Mouse (Mus musculus) thymus, postnatal 36 days (tissue): Measurements from ENCODE around the gene Vstm2l.

Experiments
- DNase-seq, 2 experiments: peaks; one replicate each; pipeline ENCODE4 v3.0.0; 2022; ENCODE audit warnings: mixed read lengths in 2 of 2

The Vstm2l gene

DNA sequence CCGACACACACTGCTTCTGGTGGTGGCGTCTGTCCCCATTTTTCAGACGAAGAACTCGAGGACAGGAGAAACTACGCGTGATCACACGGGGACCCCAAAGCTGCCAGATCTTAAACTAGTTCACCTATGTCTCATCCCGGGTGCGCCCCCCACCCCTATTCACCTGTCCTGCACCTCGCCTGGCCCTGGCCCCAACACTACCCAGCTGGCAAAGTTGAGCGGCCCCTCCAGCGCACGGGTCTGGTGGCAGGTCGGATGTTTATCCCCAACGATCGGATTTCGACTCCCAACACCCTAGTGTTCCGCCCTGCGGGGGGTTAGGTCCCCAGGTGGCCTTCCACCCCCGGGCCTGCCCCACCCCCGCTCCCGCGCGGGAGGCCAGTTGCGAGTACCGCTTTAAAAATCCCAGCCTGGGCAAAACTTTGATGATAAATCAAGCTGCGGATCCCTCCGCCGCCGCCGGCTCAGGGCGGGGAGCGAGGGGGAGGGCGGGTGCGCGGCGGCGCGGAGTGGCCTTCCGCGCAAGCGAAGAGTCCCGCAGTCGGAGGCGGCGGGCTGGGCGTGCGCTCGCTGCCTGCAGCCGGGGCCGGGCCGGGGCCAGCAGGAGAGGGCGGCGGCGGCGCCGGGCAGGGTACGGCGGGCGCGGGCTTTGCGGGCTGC is at the start of gene Vstm2l:
Gene Vstm2l (plus strand): TSS at position 549 of the 660 bp plus-strand sequence.
- DNase-seq: peak in 1 of 2 experiments; percentile 8

DNA sequence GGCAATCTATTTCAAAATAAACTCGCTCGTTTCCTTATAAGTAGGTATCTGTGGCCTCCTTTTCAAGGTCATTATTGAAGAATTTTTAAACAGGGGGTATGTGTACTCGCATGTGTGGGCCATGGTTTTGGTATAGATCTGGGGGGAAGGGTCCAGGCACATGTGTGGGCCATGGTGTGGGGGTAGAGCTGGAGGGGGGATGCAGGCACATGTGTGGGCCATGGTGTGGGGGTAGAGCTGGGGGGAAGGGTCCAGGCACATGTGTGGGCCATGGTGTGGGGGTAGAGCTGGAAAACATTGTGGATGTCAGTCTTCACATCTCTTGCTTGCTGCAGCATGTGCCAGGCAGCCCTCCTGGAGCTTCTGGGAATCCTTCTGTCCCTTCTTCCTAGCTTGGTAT is 47.3 kb upstream of the Vstm2l start:
- no peak for DNase-seq

- no peak for DNase-seq
Observed at GRCm38 (mm10) chr2:157870247-157870646, 44.2 kb upstream of the Vstm2l start.

DNA sequence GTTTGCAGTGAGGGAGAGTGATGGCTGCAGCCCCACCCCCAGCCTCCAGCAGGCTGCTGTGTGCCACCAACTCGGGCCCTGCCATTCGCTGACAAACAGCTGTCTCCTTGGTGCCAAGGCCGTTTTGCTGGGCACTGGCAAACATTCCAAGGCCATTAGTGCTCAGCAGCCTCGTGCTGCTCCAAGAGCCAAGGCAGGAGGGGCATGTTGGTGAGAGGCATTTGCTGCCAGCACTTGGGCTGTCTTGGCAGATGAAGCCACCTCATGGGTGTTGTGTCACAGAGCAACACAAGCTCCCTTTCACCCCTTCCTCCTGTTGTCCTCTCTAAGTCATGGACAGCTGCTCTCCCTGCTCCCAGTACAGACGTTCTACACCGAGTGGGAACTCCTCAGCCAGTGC is 41.2 kb upstream of the Vstm2l start:
- DNase-seq: no peak

- DNase-seq: no peak
Observed at GRCm38 (mm10) chr2:157873691-157874090, 40.8 kb upstream of the Vstm2l start.

DNA sequence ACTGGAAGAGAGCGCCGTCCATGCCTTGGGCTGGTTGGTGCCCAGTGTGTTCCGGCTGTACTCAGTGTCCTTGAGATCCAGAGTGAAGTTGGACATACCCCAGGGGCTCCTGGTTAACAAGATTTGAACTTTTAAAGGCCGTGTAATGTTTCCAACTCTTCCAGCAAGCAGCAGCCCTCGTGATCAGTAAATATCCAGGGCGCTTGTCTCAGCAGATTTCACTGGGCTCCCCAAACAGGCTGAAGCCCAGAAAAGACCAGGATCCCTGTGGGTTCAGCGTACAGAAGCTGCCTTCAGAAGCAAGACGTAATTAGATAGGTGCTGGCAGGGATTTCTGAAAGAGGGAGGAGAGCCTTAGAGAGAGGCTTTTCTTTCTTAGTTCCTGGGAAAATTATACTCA is 39.3 kb upstream of the Vstm2l start:
- DNase-seq: no peak

GRCm38 (mm10) chr2:157877394-157877793 is 37.1 kb upstream of the Vstm2l start:
- no peak for DNase-seq

DNA sequence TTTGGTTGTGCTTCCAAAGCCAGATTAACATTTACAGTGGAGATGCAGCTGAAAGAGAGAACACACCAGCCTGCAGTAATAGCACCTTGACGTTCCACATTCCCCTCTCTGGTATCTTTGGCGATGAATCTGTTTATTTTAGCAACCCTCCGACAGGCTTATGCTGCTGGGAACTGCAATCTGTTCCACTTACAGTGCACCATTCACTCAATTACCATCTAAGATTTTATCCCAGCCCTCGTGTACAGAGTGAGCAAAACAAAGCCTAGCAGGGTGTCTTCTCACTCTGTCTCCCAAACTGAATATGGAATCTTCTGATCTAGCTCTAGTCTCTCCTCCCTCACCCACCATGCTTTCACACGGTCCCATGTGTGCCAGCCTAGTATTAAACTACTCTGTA is 36.5 kb upstream of the Vstm2l start:
- no peak for DNase-seq

DNA sequence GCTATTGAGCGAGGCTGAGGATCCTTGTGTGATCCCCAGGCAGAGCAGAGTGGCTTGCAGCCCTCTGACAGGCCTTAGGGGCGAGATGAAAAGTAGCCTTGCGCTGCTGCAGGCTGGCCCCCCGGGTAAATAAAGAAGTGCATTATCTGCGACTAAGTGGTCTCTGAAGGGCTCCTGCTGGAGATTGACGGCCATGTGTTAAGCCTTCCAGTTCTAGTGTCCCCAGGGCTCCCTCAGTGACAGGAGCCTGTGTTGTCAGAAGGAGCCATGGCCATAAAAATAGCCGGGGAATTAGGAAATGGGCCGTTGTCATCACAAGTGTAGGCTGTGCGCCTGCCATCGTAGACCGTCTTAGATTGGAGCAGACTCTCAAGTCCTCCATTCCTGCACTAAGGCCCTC is 32.5 kb upstream of the Vstm2l start:
- DNase-seq: no peak

DNA sequence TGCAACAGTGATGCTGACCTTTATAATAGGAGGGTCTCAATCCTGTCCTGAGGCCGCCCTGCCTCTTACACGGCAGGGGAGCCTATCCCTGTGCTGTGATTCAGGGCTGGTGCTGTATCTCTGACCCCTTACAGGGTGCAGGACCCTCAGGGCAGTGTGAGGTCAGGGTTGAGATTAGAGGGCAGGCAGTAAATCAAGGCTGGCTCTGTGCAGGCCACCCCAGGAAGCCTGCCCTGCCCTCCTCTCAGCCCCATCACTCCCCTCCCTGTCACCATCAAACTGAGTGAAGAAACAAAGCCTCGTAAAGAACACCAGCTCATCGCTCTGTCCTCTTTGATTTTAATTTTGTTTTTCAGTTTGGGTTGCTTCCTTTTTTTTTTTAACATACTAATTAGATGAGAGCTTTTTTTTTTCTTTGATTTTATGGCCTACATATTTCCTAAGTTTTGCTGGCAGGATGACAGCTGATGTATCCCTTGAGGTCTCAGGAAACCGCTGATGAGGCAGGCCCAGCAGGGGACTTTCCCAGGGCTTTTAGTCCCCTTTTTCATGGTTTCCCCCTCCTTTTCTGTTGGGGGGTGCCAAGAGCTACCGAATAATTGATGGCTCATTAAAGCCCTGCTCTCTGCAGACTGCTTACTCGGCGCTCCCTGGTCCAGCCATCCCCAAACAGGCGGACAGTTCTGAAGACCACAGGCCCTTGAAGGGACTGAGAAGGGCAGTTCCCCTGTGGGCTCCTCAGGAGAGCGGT is 27.0 kb upstream of the Vstm2l start:
- DNase-seq: no peak

DNA sequence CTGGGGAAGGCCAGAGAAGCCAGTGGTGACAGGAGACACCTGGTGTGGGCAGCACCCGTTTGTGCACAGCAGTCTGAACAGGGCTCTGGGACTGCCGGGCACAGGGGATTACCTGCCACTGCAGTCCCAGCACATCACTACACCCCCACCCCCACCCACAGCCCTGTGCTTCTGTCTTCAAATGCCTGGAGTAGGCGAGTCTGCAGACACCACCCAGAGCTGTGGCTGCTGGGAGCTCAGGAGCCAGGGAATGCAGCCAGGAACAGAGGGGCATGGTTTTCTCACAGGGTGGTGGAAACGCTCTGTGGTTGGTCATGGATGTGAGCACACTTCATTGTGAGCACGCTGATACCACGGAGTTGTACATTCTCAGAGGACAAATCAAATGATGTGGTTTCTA is 23.3 kb upstream of the Vstm2l start:
- DNase-seq: no peak

GRCm38 (mm10) chr2:157897131-157897530 is 17.3 kb upstream of the Vstm2l start:
- DNase-seq: no peak

DNA sequence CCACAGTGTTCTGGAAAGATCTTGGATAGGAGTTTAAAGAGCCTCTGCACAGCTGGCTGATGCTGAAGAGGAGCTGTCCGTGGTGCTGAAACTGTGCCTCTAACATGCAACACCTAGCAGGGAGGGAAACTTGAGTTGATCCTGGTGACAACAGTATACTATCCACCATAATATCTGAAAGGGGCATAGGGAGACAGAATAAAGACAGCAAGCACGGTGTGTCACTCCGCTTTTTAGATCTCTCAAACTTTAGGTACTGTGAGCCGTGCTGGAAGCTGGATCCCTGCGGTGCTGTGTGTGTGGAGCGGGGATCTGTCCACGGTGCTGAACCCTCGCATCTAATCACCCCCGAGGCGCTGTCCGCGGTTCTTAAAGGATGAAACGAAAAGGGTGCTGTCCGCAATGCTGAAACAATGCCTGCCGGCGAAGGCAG is 1.2 kb upstream of the Vstm2l start:
- DNase-seq: peak; percentile 67 to 71

GRCm38 (mm10) chr2:157913705-157914104 is 748 bp upstream of the Vstm2l start:
- DNase-seq: no peak

DNA sequence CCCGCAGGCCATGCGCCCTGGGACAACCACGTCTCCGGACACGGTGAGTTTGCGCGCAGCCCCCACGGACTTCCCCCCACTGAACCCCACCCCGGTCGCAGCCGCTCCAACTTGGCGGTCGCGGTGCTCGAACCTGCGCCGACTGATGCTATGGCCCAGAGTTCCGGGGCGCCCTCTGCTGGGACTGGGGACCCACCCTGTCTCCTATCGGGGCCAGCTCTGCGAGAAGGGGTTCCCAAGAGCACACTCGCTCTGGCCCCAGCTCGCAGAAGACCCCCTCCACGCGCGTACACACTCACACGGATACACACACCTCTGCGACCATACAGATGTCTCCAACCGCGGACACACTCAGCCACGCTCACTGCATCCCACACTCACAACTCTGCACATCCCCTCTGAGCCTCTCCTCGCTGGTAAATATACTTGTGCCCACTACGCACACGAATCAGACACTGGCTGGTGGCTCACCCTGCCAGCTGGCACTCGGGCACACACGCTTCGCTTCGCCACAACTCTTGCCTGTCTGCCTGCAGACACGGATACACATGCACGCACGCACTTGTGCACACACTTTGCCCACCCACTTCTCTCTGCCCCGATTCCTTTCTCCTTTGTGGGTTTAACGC is 550 bp downstream of the Vstm2l start:
- DNase-seq: peak in 1 of 2 experiments; percentile 9

GRCm38 (mm10) chr2:157918529-157918928 is 4.1 kb downstream of the Vstm2l start:
- no peak for DNase-seq

DNA sequence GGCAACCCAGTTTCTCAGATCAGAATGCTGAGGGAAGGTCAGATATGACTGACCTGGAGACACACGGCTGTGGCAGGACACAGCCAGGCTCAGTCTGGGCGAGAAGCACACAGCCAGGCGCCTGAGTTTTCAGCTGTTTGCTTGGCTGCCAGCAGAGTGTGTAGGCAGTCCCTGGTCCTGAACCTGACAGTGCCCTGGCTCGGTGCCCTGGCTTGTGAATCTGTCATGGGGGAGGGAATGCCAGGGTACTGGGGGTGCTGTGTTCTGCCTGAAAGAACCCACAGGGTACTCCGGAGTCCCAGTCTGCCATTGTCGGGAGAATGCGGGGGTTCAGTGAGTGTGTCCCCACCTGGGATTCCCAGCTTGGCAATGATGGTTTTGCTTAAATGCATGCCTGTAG is 7.1 kb downstream of the Vstm2l start:
- no peak for DNase-seq

DNA sequence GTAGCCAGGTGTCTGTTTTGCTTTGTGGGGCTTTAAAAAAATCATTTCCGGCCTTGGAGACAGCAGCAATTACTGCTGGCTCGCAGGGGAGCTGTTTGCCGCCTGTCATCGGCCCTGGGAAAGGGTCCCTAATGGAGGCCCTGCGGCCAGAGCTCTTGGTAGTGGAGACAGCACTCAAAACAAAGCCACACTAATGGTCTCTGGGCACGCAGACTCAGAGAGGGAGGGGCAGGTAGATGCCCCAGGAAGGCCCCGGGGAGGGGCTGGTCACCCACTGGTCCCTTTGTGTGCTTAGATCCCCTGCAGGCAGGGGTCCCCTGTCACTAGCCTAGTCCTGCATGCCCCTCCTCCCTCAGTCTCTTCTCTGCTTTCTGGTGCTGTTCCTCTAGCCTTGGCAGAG is 9.0 kb downstream of the Vstm2l start:
- DNase-seq: no peak

- no peak for DNase-seq
Observed at GRCm38 (mm10) chr2:157924504-157924903, 10.1 kb downstream of the Vstm2l start.

GRCm38 (mm10) chr2:157926502-157926901 is 12.0 kb downstream of the Vstm2l start:
- no peak for DNase-seq

DNA sequence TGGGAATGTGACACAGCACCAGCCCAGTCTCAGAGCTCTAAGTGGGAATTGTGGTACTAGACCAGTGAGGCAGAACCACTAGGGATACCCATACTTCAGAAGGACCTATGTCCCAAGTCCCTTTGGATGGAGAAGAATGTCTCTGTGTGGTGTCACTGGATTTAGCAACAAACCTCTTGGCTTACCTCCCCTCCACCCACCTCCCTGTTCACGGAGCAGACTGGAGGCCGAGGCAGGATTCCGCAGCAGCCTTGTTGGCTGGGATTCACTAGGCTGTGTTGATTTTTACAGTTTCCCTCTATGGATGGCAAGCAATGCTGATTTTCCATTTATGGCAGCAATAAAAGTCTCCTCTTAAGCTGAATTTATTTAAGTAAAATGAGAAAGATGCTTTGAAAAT is 12.5 kb downstream of the Vstm2l start:
- no peak for DNase-seq

DNA sequence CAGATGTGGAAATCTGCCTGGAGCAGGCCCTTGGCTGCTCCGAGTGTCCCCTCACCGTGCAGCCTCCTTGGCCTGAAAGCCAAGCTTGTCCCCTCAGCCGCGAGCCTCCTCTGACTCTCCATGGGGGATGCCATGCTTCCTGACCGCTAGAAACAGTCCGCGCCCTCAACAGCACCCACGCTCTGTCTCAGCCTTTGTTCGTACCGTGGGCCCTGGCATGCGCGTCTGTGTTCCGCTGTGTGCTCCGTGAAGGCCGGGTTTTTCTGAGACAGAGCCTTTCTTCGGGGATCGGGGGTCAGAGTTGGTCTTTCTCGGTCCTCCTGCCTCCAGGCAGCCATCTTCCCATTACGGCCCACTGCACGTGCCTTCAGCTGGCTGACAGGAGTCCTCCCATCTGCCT is 12.9 kb downstream of the Vstm2l start:
- no peak for DNase-seq

GRCm38 (mm10) chr2:157927815-157928214 is 13.4 kb downstream of the Vstm2l start:
- DNase-seq: no peak

DNA sequence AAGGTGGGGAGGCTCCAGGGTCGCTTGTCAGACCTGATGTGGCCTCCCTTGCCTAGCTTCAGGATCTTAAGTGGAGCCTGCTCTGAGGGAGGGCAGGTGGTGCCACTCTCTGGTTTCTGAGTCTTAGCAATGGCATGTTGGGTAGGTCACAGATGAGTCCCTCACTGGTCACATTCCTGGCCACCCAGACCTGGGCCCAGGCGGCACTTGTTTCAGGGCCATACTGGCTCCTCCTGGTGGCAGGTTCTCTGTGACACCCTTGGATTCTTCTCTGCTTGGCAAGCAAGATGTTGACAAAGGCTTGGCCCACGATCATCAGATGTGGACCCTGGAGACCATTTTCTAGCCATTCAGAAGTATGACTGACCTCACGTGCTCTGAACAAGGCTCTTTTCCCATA is 18.2 kb downstream of the Vstm2l start:
- DNase-seq: no peak
